Mouse (Mus musculus) embryonic facial prominence, embryonic 12.5 days (tissue): Measurements from ENCODE around the gene Heyl. TPM values are rescaled to one million over a fixed set of nuclear protein-coding genes. Genes with fewer than 3 reads are reported as not detected.
"Not testable (repeated sequence)": the region's sequence is repeated elsewhere in the genome, so short reads cannot be mapped to it uniquely, and the experiment has no call there.

Experiments used
- ATAC-seq: fragments of 200-750 bp; cut with Nextera tagmentation; 2 replicates; pipeline ENCODE4 v1.8.0; 2017; ENCODE audit not compliant: insufficient number of reproducible peaks, insufficient read depth, low FRiP score, low TSS enrichment
- H3K27ac ChIP-seq: fragments of 300-500 bp; sonication (generic); 2 replicates; pipeline ENCODE4 v1.5.1; 2016; ENCODE audit warnings: mild to moderate bottlenecking
- H3K27me3 ChIP-seq: fragments of 300-500 bp; sonication (generic); 2 replicates; pipeline ENCODE4 v1.6.1; 2016; ENCODE audit warnings: mild to moderate bottlenecking, moderate library complexity
- H3K36me3 ChIP-seq: fragments of 300-500 bp; sonication (generic); 2 replicates; pipeline ENCODE4 v1.6.1; 2016; ENCODE audit warnings: mild to moderate bottlenecking
- H3K4me1 ChIP-seq: fragments of 300-500 bp; sonication (generic); 2 replicates; pipeline ENCODE4 v1.6.1; 2016
- H3K4me2 ChIP-seq: fragments of 300-500 bp; sonication (generic); replicated peaks from 2 replicates; pipeline ENCODE4 v1.6.1; 2016; ENCODE audit warnings: mild to moderate bottlenecking, moderate library complexity
- H3K4me3 ChIP-seq: fragments of 300-500 bp; sonication (generic); 2 replicates; pipeline ENCODE4 v1.5.1; 2016; ENCODE audit warnings: mild to moderate bottlenecking
- H3K9ac ChIP-seq: fragments of 300-500 bp; sonication (generic); 2 replicates; pipeline ENCODE4 v1.6.1; 2016; ENCODE audit warnings: mild to moderate bottlenecking, moderate library complexity
- H3K9me3 ChIP-seq: fragments of 300-500 bp; sonication (generic); 2 replicates; pipeline ENCODE4 v1.6.1; 2016; ENCODE audit warnings: mild to moderate bottlenecking, moderate library complexity
- WGBS: fragments of 180-500 bp; shearing (Covaris S2); methylation state at CpG from one replicate; pipeline ENCODE4 v1.1.7; 2016; 5-methylcytosine and 5-hydroxymethylcytosine counted together
- polyA plus RNA-seq: library from polyadenylated mRNA; unstranded; fragments of >200 nt; fragmentation: Nextera tagmentation; extraction: Ambion mirVana; gene quantifications from 2 replicates; pipeline ENCODE4 v1.2.1, GENCODE M21; 2016

The Heyl gene
- polyA plus RNA-seq, 1 experiment from 2014 or later, result 7.2 TPM

DNA sequence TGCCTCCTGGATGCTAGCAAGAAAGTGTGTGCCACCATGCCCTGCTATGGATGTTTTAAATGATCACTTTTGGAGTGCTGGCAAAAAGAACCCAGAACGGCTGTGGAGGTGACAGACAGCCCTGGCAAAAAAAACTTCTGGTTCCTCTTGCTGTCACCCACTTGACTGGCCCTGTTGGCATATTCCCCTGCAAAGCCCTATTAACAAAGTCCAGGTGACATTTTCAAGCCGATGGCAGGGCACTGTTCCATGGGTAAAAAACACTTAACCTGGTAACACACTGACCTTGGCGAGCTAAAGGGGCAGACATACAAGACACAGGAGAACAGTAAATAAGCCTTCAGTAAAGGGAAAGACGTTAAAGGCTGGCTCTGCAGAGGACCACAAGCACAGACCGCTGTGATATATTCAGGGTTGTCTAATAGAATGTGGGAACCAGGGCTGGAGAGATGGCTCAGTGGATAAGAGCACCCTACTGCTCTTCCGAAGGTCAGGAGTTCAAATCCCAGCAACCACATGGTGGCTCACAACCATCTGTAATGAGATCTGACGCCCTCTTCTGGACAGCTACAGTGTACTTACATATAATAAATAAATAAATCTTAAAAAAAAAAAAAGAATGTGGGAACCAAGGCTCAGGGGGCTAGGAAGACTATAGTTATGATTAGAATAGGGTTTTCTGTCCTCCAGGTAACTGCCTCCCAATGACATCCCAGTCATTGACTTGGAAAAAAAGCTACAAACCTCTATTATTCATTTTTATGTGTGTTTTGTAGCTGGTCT, 60.5 kb downstream of the Heyl start:
- Histone ChIP-seq H3K4me1 (no peaks in the 10 kb centered on the region; the same call in 1 of the 2 replicates), H3K9ac (no peak overlapping the region), H3K9me3 (no peaks in the 10 kb centered on the region), H3K4me2 (no peak overlapping the region), H3K4me3 (no peak overlapping the region), H3K27ac (no peak overlapping the region), H3K36me3 (peaks cover 90% of the 10 kb centered on the region), H3K27me3 (no peaks in the 10 kb centered on the region)
- no peak for ATAC-seq
- 79% methylated on average over 7 of the region's 7 CpGs for WGBS

DNA sequence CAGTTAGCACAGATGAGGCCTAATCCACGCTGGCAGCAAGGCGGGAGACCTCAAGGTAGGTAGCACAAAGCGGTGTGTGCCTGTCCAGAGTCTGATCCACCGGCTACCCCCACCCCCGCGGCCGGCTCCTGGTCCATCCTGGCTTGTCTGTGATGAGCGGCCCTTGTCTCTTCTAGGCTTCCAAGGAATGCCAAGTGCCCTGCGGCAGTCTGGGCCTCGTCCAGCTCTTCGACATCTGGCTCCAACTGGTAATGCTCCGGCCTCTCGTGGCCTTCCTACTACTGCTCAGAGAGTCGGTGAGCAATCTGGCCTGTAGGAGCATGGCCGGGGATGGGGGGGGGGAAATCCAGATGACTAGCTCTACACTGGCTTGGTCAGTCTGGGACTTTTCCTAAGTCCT, 61.7 kb downstream of the Heyl start:
- not testable (repeated sequence) for H3K9ac ChIP-seq, H3K27me3 ChIP-seq, H3K27ac ChIP-seq, H3K4me3 ChIP-seq, H3K4me2 ChIP-seq, H3K9me3 ChIP-seq, H3K4me1 ChIP-seq, ATAC-seq
- WGBS, result 79% methylated on average over 15 of the region's 15 CpGs
- peaks cover 90% of the 10 kb centered on the region for H3K36me3 ChIP-seq

DNA sequence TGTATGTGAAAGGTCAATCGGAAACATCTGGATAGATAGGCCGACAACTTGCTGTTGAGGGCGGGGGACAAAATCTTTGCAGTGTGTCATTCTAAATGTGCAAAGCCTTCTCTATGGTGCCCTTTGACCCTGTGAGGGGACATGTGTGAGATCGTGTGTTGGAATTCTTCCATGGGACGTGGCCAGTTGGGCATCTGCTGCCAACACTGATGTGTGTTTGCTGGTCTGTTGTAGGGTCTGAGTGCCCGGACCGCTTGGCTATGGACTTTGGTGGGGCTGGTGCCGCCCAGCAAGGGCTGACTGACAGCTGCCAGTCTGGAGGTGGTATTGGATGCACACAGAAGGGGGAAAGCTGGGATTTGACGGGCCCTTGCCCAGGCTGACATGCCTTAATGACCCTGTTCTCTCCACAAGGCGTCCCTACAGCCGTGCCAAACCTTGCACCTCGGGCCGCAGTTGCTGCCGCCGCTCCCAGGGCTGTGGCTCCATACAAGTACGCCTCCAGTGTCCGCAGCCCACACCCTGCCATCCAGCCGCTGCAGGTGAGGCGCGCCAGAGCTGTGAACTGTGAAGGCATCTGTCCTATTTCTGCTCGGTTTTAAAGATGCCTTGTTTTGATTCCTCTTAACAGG, 62.3 kb downstream of the Heyl start:
- Histone ChIP-seq H3K4me3 (no peak overlapping the region), H3K4me1 (no peaks in the 10 kb centered on the region), H3K9me3 (no peaks in the 10 kb centered on the region), H3K27me3 (no peaks in the 10 kb centered on the region), H3K4me2 (no peak overlapping the region), H3K27ac (no peak overlapping the region), H3K9ac (no peak overlapping the region), H3K36me3 (peaks cover 95% of the 10 kb centered on the region)
- no peak for ATAC-seq
- 85% methylated on average over 21 of the region's 21 CpGs for WGBS

DNA sequence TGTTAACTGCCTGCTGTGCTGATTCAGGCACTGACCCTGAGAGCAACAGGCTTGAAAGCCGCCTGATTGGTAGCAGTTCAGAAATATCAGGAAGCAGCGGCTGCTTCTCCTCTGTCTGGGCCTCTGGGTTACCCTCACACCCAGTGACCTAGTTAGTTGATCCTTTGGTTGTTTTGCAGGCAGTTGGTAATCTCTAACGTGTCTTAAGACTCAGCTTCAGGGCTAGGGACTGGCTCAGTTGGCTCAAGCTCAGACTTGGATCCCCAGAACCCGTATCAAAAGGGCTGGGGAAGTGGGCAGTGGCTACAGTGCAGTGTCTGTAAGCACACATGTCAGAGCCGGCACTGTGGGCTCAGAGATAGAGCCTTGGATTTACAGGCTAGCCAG, 62.8 kb downstream of the Heyl start:
- Histone ChIP-seq H3K4me2 (no peak overlapping the region), H3K36me3 (peaks cover 92% of the 10 kb centered on the region), H3K27me3 (no peaks in the 10 kb centered on the region), H3K9ac (no peak overlapping the region), H3K27ac (no peak overlapping the region), H3K9me3 (no peaks in the 10 kb centered on the region), H3K4me1 (no peaks in the 10 kb centered on the region), H3K4me3 (no peak overlapping the region)
- ATAC-seq, result no peak
- 84% methylated on average over 5 of the region's 5 CpGs for WGBS

DNA sequence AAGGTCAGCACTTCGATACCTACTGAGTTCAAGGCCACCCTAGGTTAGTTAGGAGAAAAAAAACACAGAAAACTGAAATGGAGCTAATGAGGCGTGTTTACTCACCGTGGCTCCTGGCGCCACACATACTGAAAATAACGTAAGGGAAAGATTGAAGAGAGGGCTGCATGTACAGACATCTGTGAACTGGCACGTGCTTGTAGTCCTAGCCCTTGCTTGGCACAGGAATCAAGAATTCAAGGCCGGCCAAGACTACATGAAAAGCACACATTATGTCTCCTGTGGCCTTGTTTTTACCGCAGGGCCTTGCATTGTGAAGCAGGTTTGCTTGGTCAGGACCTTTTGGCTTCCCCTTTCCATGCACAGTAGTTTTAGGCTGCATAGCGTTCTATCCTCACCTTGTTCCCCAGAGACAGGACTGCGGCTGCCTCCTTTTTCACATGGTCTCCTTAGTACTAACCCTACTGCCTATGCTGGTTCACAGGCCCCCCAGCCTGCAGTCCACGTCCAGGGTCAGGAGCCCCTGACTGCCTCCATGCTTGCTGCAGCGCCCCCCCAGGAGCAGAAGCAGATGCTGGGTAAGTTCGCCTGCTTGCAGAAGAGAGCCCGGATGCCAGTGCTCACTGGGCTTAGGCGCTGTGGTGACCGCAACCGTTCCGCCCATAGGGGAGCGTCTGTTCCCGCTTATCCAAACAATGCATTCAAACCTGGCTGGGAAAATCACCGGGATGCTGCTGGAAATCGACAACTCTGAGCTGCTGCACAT, 64.0 kb downstream of the Heyl start:
- peaks cover 85% of the 10 kb centered on the region for H3K36me3 ChIP-seq
- H3K27ac ChIP-seq, result no peak overlapping the region
- no peaks in the 10 kb centered on the region for H3K4me1 ChIP-seq
- no peak overlapping the region for H3K9ac ChIP-seq
- no peaks in the 10 kb centered on the region for H3K9me3 ChIP-seq
- no peaks in the 10 kb centered on the region for H3K27me3 ChIP-seq
- ATAC-seq, result no peak
- H3K4me2 ChIP-seq, result no peak overlapping the region
- H3K4me3 ChIP-seq, result no peak overlapping the region
- WGBS, result 87% methylated on average over 22 of the region's 22 CpGs

DNA sequence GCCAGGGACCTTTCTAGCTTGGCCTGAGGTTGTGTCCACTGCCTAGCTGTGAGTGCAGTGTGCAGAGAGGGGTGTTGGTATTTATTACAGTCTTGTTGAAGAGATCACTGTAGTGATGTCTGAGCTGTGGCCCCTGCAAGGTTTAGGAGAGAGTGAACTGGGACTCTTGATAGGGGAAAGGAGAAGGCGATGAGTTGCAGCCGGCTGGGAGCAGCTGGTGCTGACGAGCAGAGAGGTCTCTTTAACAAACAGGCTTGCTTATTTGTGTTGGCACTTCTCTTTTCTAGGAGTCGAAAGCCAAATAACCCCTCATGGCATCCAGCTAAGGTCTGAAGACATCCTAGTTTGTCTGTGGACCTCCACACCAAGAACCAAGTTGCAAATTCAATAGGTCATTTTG, 64.9 kb downstream of the Heyl start:
- no peaks in the 10 kb centered on the region for H3K9me3 ChIP-seq
- no peak overlapping the region for H3K27ac ChIP-seq
- no peak overlapping the region for H3K9ac ChIP-seq
- no peak overlapping the region for H3K4me3 ChIP-seq
- no peaks in the 10 kb centered on the region for H3K27me3 ChIP-seq
- H3K4me1 ChIP-seq, result no peaks in the 10 kb centered on the region
- 93% methylated on average over 4 of the region's 4 CpGs for WGBS
- no peak for ATAC-seq
- H3K4me2 ChIP-seq, result no peak overlapping the region
- peaks cover 85% of the 10 kb centered on the region for H3K36me3 ChIP-seq

DNA sequence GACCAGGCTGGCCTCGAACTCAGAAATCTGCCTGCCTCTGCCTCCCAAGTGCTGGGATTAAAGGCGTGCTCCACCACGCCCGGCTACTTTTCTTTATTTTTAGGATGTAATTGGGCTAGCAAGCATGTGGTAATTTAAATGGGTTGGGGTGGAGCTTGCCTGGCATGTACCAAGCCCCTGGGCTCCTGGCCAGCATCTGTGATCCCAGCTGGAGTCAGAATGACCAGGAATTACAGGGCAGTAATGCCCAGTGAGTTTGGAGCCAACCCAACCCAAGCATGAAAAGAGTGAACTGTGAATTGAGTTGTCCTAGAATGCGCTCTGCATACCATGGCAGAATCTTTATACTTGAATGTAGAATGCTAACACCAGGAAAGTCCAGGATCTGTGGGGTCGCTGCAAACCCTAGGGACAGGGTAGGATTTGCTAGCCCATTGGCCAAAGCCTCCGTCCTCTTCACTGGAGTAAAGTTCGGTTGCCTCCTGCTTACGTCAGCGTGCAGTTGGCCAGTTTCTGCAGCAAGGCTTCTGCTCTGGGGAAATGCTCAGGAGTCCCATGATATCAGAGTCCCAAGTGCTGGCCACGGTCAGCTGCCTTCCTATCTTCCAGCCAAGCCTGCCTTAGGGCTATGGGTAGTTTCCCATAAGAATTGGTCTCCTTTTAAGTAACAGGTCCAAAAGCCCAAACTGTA, 65.8 kb downstream of the Heyl start:
- no peak for ATAC-seq
- 96% methylated on average over 11 of the region's 11 CpGs for WGBS
- H3K4me3 ChIP-seq, result no peak overlapping the region
- no peak overlapping the region for H3K27ac ChIP-seq
- no peak overlapping the region for H3K9ac ChIP-seq
- H3K9me3 ChIP-seq, result no peaks in the 10 kb centered on the region
- no peaks in the 10 kb centered on the region for H3K27me3 ChIP-seq
- no peak overlapping the region for H3K4me2 ChIP-seq
- H3K36me3 ChIP-seq, result peaks cover 85% of the 10 kb centered on the region
- no peaks in the 10 kb centered on the region for H3K4me1 ChIP-seq

Other genes with a start within 250 kb of the Heyl start
- gene Mycl, start 237.9 kb upstream of the Heyl start, polyA plus RNA-seq, result 46.4 and 51.5 TPM in 2 replicates
- 21.3 and 23.4 TPM in 2 replicates for gene Trit1, start 217.0 kb upstream of the Heyl start, polyA plus RNA-seq
- 0.47 and 0.55 TPM in 2 replicates for gene Bmp8b, start 128.4 kb upstream of the Heyl start, polyA plus RNA-seq
- 0.15 and 0.31 TPM in 2 replicates for gene Oxct2b, start 117.3 kb upstream of the Heyl start, polyA plus RNA-seq
- 108 and 110 TPM in 2 replicates for gene Ppie, start 93.6 kb upstream of the Heyl start, polyA plus RNA-seq
- 0.55 and 0.75 TPM in 2 replicates for gene Hpcal4, start 50.3 kb upstream of the Heyl start, polyA plus RNA-seq
- not detected in 2 replicates for gene Nt5c1a, start 32.1 kb upstream of the Heyl start, polyA plus RNA-seq
- gene Pabpc4, start 28.8 kb downstream of the Heyl start, polyA plus RNA-seq, result 39.8 and 44.1 TPM in 2 replicates
- gene Oxct2a, start 90.1 kb downstream of the Heyl start, polyA plus RNA-seq, result not detected in 2 replicates
- 0.10 and 0.19 TPM in 2 replicates for gene Bmp8a, start 109.7 kb downstream of the Heyl start, polyA plus RNA-seq